Mouse (Mus musculus): ENCODE data around the gene Mafk. TPM values are rescaled to one million over a fixed set of nuclear protein-coding genes. Genes with fewer than 3 reads are reported as not detected.

Gene Mafk
- total RNA-seq, 2 experiments from 2014 or later = 20.9 to 25.8 TPM

Small RNAs within 50 kb of the gene (microRNA-seq; reads per million reads assigned to microRNA genes)
- 0 reads per million in 2 experiments for gene Mir7037

Other genes starting within 250 kb of the Mafk start
- gene Uncx, start 248.0 kb upstream of the Mafk start, total RNA-seq (2021) = not detected
- 1 to 10 TPM; 4.1 to 6.6 TPM for gene Micall2, start 55.2 kb upstream of the Mafk start, total RNA-seq (2021)
- 10 to 100 TPM; 43.5 to 43.6 TPM for gene Ints1, start 15.8 kb upstream of the Mafk start, total RNA-seq (2021)
- gene Tmem184a, start 28.4 kb downstream of the Mafk start, total RNA-seq (2021) = under 1 TPM; 0.10 to 0.37 TPM
- gene Gm26938, start 34.9 kb downstream of the Mafk start, total RNA-seq (2021) = not detected
- gene Psmg3, start 35.4 kb downstream of the Mafk start, total RNA-seq (2021) = 10 to 100 TPM; 11.9 to 13.5 TPM
- under 1 TPM; 0.45 to 0.60 TPM for gene Elfn1, start 116.4 kb downstream of the Mafk start, total RNA-seq (2021)

Data from heart, postnatal 10 days (tissue).